Mouse (Mus musculus) erythroid progenitor cell, adult 5-6 weeks (primary cell): ENCODE data around the gene Armc5. TPM values are rescaled to one million over a fixed set of nuclear protein-coding genes. Genes with fewer than 3 reads are reported as not detected.

Source experiments
- ATAC-seq: replicated peaks from 2 replicates; pipeline ENCODE4 v1.8.0; 2016; ENCODE audit warnings: moderate number of reproducible peaks, mild to moderate bottlenecking, moderate TSS enrichment, inconsistent platforms; ENCODE audit not compliant: poor library complexity, low FRiP score, severe bottlenecking
- total RNA-seq, 2 experiments: library from RNA; stranded (forward) in 1 of 2; stranded (reverse) in 1 of 2; fragments of 150-400 nt in 1 of 2; fragments of 186-747, 209-891 nt in 1 of 2; gene quantifications; 2 replicates each; pipeline versions ENCODE4 v1.2.3 to v1.2.4; 2015 to 2017; ENCODE audit warnings: low replicate concordance in 2 of 2

Gene Armc5
- total RNA-seq, 2 experiments from 2014 or later: 3.1 to 3.4 TPM

- no peak for ATAC-seq
Observed at GRCm38 (mm10) chr7:128281765-128282164, 44.6 kb downstream of the Armc5 start.

GRCm38 (mm10) chr7:128282532-128283244 lies 45.5 kb downstream of the Armc5 start:
- no peak for ATAC-seq

- ATAC-seq: no peak
Observed at GRCm38 (mm10) chr7:128284047-128284446, 46.9 kb downstream of the Armc5 start.

- no peak for ATAC-seq
Observed at GRCm38 (mm10) chr7:128285060-128285459, 47.9 kb downstream of the Armc5 start.

GRCm38 (mm10) chr7:128288923-128289544 lies 51.9 kb downstream of the Armc5 start:
- peak; percentile 93 for ATAC-seq

Other genes with a start within 250 kb of the Armc5 start
- 12.2 and 56.9 TPM in 2 replicates for gene Pycard, start 243.5 kb upstream of the Armc5 start, total RNA-seq (2015; ENCODE audit: low replicate concordance)
- gene Pycard, start 243.5 kb upstream of the Armc5 start, total RNA-seq (2017; ENCODE audit: low replicate concordance): 2.2 and 5.7 TPM in 2 replicates
- not detected in 2 replicates for gene Trim72, start 233.4 kb upstream of the Armc5 start, total RNA-seq (2015; ENCODE audit: low replicate concordance)
- not detected in 2 replicates for gene Trim72, start 233.4 kb upstream of the Armc5 start, total RNA-seq (2017; ENCODE audit: low replicate concordance)
- gene Itgam, start 174.7 kb upstream of the Armc5 start, total RNA-seq (2015; ENCODE audit: low replicate concordance): 21.8 and 24.1 TPM in 2 replicates
- 16.9 and 19.8 TPM in 2 replicates for gene Itgam, start 174.7 kb upstream of the Armc5 start, total RNA-seq (2017; ENCODE audit: low replicate concordance)
- gene Gm49368, start 174.7 kb upstream of the Armc5 start, total RNA-seq (2015; ENCODE audit: low replicate concordance): not detected in 2 replicates
- not detected in 2 replicates for gene Gm49368, start 174.7 kb upstream of the Armc5 start, total RNA-seq (2017; ENCODE audit: low replicate concordance)
- gene Itgax, start 107.8 kb upstream of the Armc5 start, total RNA-seq (2015; ENCODE audit: low replicate concordance): 0.42 and 1.1 TPM in 2 replicates
- gene Itgax, start 107.8 kb upstream of the Armc5 start, total RNA-seq (2017; ENCODE audit: low replicate concordance): 0.83 and 1.2 TPM in 2 replicates
- gene Itgad, start 83.0 kb upstream of the Armc5 start, total RNA-seq (2015; ENCODE audit: low replicate concordance): 14.1 and 18.9 TPM in 2 replicates
- 5.6 and 15.5 TPM in 2 replicates for gene Itgad, start 83.0 kb upstream of the Armc5 start, total RNA-seq (2017; ENCODE audit: low replicate concordance)
- gene Cox6a2, start 31.0 kb upstream of the Armc5 start, total RNA-seq (2015; ENCODE audit: low replicate concordance): 3.4 TPM in 1 of 2 replicates, not detected in the other
- gene Cox6a2, start 31.0 kb upstream of the Armc5 start, total RNA-seq (2017; ENCODE audit: low replicate concordance): not detected in 2 replicates
- gene 9130023H24Rik, start 689 bp downstream of the Armc5 start, total RNA-seq (2015; ENCODE audit: low replicate concordance): 3.6 and 5.9 TPM in 2 replicates
- 2.6 and 2.8 TPM in 2 replicates for gene 9130023H24Rik, start 689 bp downstream of the Armc5 start, total RNA-seq (2017; ENCODE audit: low replicate concordance)
- 0.84 and 1.4 TPM in 2 replicates for gene Tgfb1i1, start 9.5 kb downstream of the Armc5 start, total RNA-seq (2015; ENCODE audit: low replicate concordance)
- gene Tgfb1i1, start 9.5 kb downstream of the Armc5 start, total RNA-seq (2017; ENCODE audit: low replicate concordance): 0.51 TPM in 1 of 2 replicates, not detected in the other
- 2.5 TPM in 1 of 2 replicates, not detected in the other for gene Slc5a2, start 28.3 kb downstream of the Armc5 start, total RNA-seq (2015; ENCODE audit: low replicate concordance)
- gene Slc5a2, start 28.3 kb downstream of the Armc5 start, total RNA-seq (2017; ENCODE audit: low replicate concordance): 1.3 TPM in 1 of 2 replicates, not detected in the other
- gene BC017158, start 60.8 kb downstream of the Armc5 start, total RNA-seq (2015; ENCODE audit: low replicate concordance): 90.5 and 137 TPM in 2 replicates
- 85.2 and 107 TPM in 2 replicates for gene BC017158, start 60.8 kb downstream of the Armc5 start, total RNA-seq (2017; ENCODE audit: low replicate concordance)
- 43.2 and 50.1 TPM in 2 replicates for gene Rgs10, start 181.4 kb downstream of the Armc5 start, total RNA-seq (2015; ENCODE audit: low replicate concordance)
- gene Rgs10, start 181.4 kb downstream of the Armc5 start, total RNA-seq (2017; ENCODE audit: low replicate concordance): 37.1 and 46.5 TPM in 2 replicates
- gene Tial1, start 224.4 kb downstream of the Armc5 start, total RNA-seq (2015; ENCODE audit: low replicate concordance): 249 and 259 TPM in 2 replicates
- gene Tial1, start 224.4 kb downstream of the Armc5 start, total RNA-seq (2017; ENCODE audit: low replicate concordance): 89.1 and 150 TPM in 2 replicates